Mouse (Mus musculus): ENCODE results near the gene Clpb. TPM values are rescaled to one million over a fixed set of nuclear protein-coding genes. Genes with fewer than 3 reads are reported as not detected.

The Clpb gene
- polyA plus RNA-seq, 1 experiment from 2014 or later, result 43.9 TPM

GRCm38 (mm10) chr7:101636056-101636455, 27.4 kb upstream of the Clpb start:
- no peaks in the 10 kb centered on the region for H3K9me3 ChIP-seq
- H3K4me1 ChIP-seq, result no peaks in the 10 kb centered on the region
- H3K27me3 ChIP-seq, result no peaks in the 10 kb centered on the region
- H3K4me3 ChIP-seq (replicated peaks), result no peak overlapping the region
- H3K4me2 ChIP-seq, result no peak overlapping the region
- no peak overlapping the region for H3K27ac ChIP-seq
- no peak for ATAC-seq (ENCODE audit: low FRiP score)
- WGBS, result 94% methylated on average over 2 of the region's 2 CpGs
- no peak overlapping the region for H3K9ac ChIP-seq
- H3K36me3 ChIP-seq (replicated peaks), result no peaks in the 10 kb centered on the region

GRCm38 (mm10) chr7:101643879-101644278, 19.6 kb upstream of the Clpb start:
- no peak for ATAC-seq (ENCODE audit: low FRiP score)
- 91% methylated on average over 3 of the region's 3 CpGs for WGBS
- Histone ChIP-seq H3K36me3 (replicated peaks) (no peaks in the 10 kb centered on the region), H3K4me3 (replicated peaks) (no peak overlapping the region), H3K4me1 (no peaks in the 10 kb centered on the region), H3K4me2 (no peak overlapping the region), H3K9me3 (no peaks in the 10 kb centered on the region), H3K9ac (no peak overlapping the region), H3K27me3 (no peaks in the 10 kb centered on the region), H3K27ac (no peak overlapping the region)

- Histone ChIP-seq H3K36me3 (replicated peaks) (no peaks in the 10 kb centered on the region), H3K27ac (no peak overlapping the region), H3K4me2 (no peak overlapping the region), H3K27me3 (0 out of 2 replicates have a peak, but pooled peaks cover 3% of the 10 kb centered on the region), H3K9me3 (no peaks in the 10 kb centered on the region), H3K9ac (no peak overlapping the region), H3K4me3 (replicated peaks) (no peak overlapping the region), H3K4me1 (no peaks in the 10 kb centered on the region)
- no peak for ATAC-seq (ENCODE audit: low FRiP score)
- WGBS, result 82% methylated on average over 9 of the region's 9 CpGs
Measured at GRCm38 (mm10) chr7:101649729-101650128, 13.7 kb upstream of the Clpb start.

- 34% methylated on average over 3 of the region's 3 CpGs for WGBS
- Histone ChIP-seq H3K9ac (no peak overlapping the region), H3K27me3 (0 out of 2 replicates have a peak, but pooled peaks cover 3% of the 10 kb centered on the region), H3K9me3 (no peaks in the 10 kb centered on the region), H3K4me1 (no peaks in the 10 kb centered on the region), H3K27ac (no peak overlapping the region), H3K36me3 (replicated peaks) (no peaks in the 10 kb centered on the region), H3K4me3 (replicated peaks) (no peak overlapping the region), H3K4me2 (no peak overlapping the region)
- no peak for ATAC-seq (ENCODE audit: low FRiP score)
Measured at GRCm38 (mm10) chr7:101650565-101650964, 12.9 kb upstream of the Clpb start.

- 51% methylated on average over 10 of the region's 10 CpGs for WGBS
- H3K9me3 ChIP-seq, result no peaks in the 10 kb centered on the region
- no peaks in the 10 kb centered on the region for H3K4me1 ChIP-seq
- no peaks in the 10 kb centered on the region for H3K36me3 ChIP-seq (replicated peaks)
- ATAC-seq (ENCODE audit: low FRiP score), result peak; percentile 30; the same call in 1 of the 2 replicates
- H3K27me3 ChIP-seq, result 0 out of 2 replicates have a peak, but pooled peaks cover 3% of the 10 kb centered on the region
- H3K27ac ChIP-seq, result no peak overlapping the region
- no peak overlapping the region for H3K4me2 ChIP-seq
- no peak overlapping the region for H3K4me3 ChIP-seq (replicated peaks)
- H3K9ac ChIP-seq, result no peak overlapping the region
Measured at GRCm38 (mm10) chr7:101653681-101654209, 9.7 kb upstream of the Clpb start.

- no peak overlapping the region for H3K9ac ChIP-seq
- no peak overlapping the region for H3K27ac ChIP-seq
- ATAC-seq (ENCODE audit: low FRiP score), result no peak
- no peak overlapping the region for H3K4me3 ChIP-seq (replicated peaks)
- no peaks in the 10 kb centered on the region for H3K4me1 ChIP-seq
- 0 out of 2 replicates have a peak, but pooled peaks cover 3% of the 10 kb centered on the region for H3K27me3 ChIP-seq
- H3K4me2 ChIP-seq, result no peak overlapping the region
- no peaks in the 10 kb centered on the region for H3K36me3 ChIP-seq (replicated peaks)
- H3K9me3 ChIP-seq, result no peaks in the 10 kb centered on the region
- WGBS, result 70% methylated on average over 4 of the region's 4 CpGs
Measured at GRCm38 (mm10) chr7:101654936-101655335, 8.5 kb upstream of the Clpb start.

GRCm38 (mm10) chr7:101662006-101662405, 1.4 kb upstream of the Clpb start:
- 85% methylated on average over 1 of the region's 1 CpGs for WGBS
- Histone ChIP-seq H3K4me1 (peaks cover 18% of the 10 kb centered on the region), H3K9ac (no peak overlapping the region), H3K27ac (no peak overlapping the region), H3K27me3 (no peaks in the 10 kb centered on the region), H3K4me2 (no peak overlapping the region), H3K36me3 (replicated peaks) (no peaks in the 10 kb centered on the region; the same call in 1 of the 2 replicates), H3K9me3 (no peaks in the 10 kb centered on the region), H3K4me3 (replicated peaks) (no peak overlapping the region)
- ATAC-seq (ENCODE audit: low FRiP score), result no peak

- WGBS, result 5% methylated on average over 3 of the region's 3 CpGs
- 0 out of 2 replicates have a peak, but pooled peaks have one; percentile 22 for ATAC-seq (ENCODE audit: low FRiP score)
- H3K9me3 ChIP-seq, result no peaks in the 10 kb centered on the region
- H3K4me3 ChIP-seq (replicated peaks), result no peak overlapping the region
- H3K4me1 ChIP-seq, result peaks cover 18% of the 10 kb centered on the region
- peaks cover 3% of the 10 kb centered on the region for H3K36me3 ChIP-seq (replicated peaks)
- no peak overlapping the region for H3K4me2 ChIP-seq
- H3K27me3 ChIP-seq, result no peaks in the 10 kb centered on the region
- no peak overlapping the region for H3K9ac ChIP-seq
- H3K27ac ChIP-seq, result no peak overlapping the region
Measured at GRCm38 (mm10) chr7:101666581-101666980, 3.1 kb downstream of the Clpb start.

GRCm38 (mm10) chr7:101671601-101672280, 8.3 kb downstream of the Clpb start:
- 78% methylated on average over 5 of the region's 5 CpGs for WGBS
- Histone ChIP-seq H3K9me3 (no peaks in the 10 kb centered on the region), H3K27me3 (no peaks in the 10 kb centered on the region), H3K4me2 (no peak overlapping the region), H3K36me3 (replicated peaks) (peaks cover 3% of the 10 kb centered on the region), H3K9ac (no peak overlapping the region), H3K4me1 (peaks cover 14% of the 10 kb centered on the region), H3K4me3 (replicated peaks) (no peak overlapping the region), H3K27ac (no peak overlapping the region)
- no peak for ATAC-seq (ENCODE audit: low FRiP score)

GRCm38 (mm10) chr7:101673497-101673896, 10.1 kb downstream of the Clpb start:
- no peak overlapping the region for H3K27ac ChIP-seq
- WGBS, result 56% methylated on average over 2 of the region's 2 CpGs
- ATAC-seq (ENCODE audit: low FRiP score), result no peak

GRCm38 (mm10) chr7:101676033-101676761, 12.8 kb downstream of the Clpb start:
- ATAC-seq (ENCODE audit: low FRiP score), result no peak
- H3K4me2 ChIP-seq, result no peak overlapping the region
- peaks cover 27% of the 10 kb centered on the region for H3K4me1 ChIP-seq
- peaks cover under 1% of the 10 kb centered on the region for H3K36me3 ChIP-seq (replicated peaks)
- 28% methylated on average over 6 of the region's 6 CpGs for WGBS
- H3K27ac ChIP-seq, result peak overlapping the region; percentile 47
- H3K27me3 ChIP-seq, result no peaks in the 10 kb centered on the region
- no peak overlapping the region for H3K4me3 ChIP-seq (replicated peaks)
- H3K9ac ChIP-seq, result no peak overlapping the region
- H3K9me3 ChIP-seq, result no peaks in the 10 kb centered on the region

More at GRCm38 (mm10) chr7:101673497-101673896, 10.1 kb downstream of the Clpb start:
- Histone ChIP-seq H3K27me3 (no peaks in the 10 kb centered on the region), H3K36me3 (replicated peaks) (peaks cover 3% of the 10 kb centered on the region), H3K4me2 (no peak overlapping the region), H3K9me3 (no peaks in the 10 kb centered on the region), H3K4me3 (replicated peaks) (no peak overlapping the region), H3K4me1 (peaks cover 22% of the 10 kb centered on the region), H3K9ac (no peak overlapping the region)

- Histone ChIP-seq H3K4me2 (peak overlapping the region; percentile 6; the same call in 1 of the 2 replicates), H3K4me1 (peaks cover 33% of the 10 kb centered on the region), H3K9ac (no peak overlapping the region), H3K27me3 (no peaks in the 10 kb centered on the region), H3K4me3 (replicated peaks) (no peak overlapping the region), H3K9me3 (no peaks in the 10 kb centered on the region), H3K36me3 (replicated peaks) (no peaks in the 10 kb centered on the region), H3K27ac (peak overlapping the region; percentile 47)
- no peak for ATAC-seq (ENCODE audit: low FRiP score)
- WGBS, result 3% methylated on average over 3 of the region's 3 CpGs
Measured at GRCm38 (mm10) chr7:101676762-101677308, 13.4 kb downstream of the Clpb start.
